Mouse (Mus musculus): ENCODE measurements at regions not wholly inside any gene's neighbourhood (a gene's known extent, or its start where the extent isn't known, plus 50 kb on each side); places are given as distances from the start of the nearest gene placed in this dataset.

GRCm38 (mm10) chr6:43914741-43915140, 248.7 kb upstream of the Tpk1 start:
- no peak for DNase-seq (ENCODE audit: low read depth, low spot score)

GRCm38 (mm10) chr6:43885992-43886391, 219.9 kb upstream of the Tpk1 start:
- DNase-seq (ENCODE audit: low read depth, low spot score), result no peak

GRCm38 (mm10) chr6:43876711-43877110, 210.6 kb upstream of the Tpk1 start:
- DNase-seq (ENCODE audit: low read depth, low spot score), result no peak

- no peak for DNase-seq (ENCODE audit: low read depth, low spot score)
These were observed 193.3 kb upstream of the Tpk1 start for GRCm38 (mm10) chr6:43859406-43859805.

GRCm38 (mm10) chr6:43857046-43857445, 191.0 kb upstream of the Tpk1 start:
- DNase-seq (ENCODE audit: low read depth, low spot score), result no peak

- DNase-seq (ENCODE audit: low read depth, low spot score), result no peak
These were observed 187.4 kb upstream of the Tpk1 start for GRCm38 (mm10) chr6:43853461-43853860.

- no peak for DNase-seq (ENCODE audit: low read depth, low spot score)
These were observed 185.2 kb upstream of the Tpk1 start for GRCm38 (mm10) chr6:43851306-43851705.

GRCm38 (mm10) chr6:43838960-43839359, 172.9 kb upstream of the Tpk1 start:
- no peak for DNase-seq (ENCODE audit: low read depth, low spot score)

- DNase-seq (ENCODE audit: low read depth, low spot score), result peak; percentile 70
These were observed 163.8 kb upstream of the Tpk1 start for GRCm38 (mm10) chr6:43829903-43830302.
